10 mouse cellular contexts compared by ENCODE assay signal in the genomic region with DNA sequence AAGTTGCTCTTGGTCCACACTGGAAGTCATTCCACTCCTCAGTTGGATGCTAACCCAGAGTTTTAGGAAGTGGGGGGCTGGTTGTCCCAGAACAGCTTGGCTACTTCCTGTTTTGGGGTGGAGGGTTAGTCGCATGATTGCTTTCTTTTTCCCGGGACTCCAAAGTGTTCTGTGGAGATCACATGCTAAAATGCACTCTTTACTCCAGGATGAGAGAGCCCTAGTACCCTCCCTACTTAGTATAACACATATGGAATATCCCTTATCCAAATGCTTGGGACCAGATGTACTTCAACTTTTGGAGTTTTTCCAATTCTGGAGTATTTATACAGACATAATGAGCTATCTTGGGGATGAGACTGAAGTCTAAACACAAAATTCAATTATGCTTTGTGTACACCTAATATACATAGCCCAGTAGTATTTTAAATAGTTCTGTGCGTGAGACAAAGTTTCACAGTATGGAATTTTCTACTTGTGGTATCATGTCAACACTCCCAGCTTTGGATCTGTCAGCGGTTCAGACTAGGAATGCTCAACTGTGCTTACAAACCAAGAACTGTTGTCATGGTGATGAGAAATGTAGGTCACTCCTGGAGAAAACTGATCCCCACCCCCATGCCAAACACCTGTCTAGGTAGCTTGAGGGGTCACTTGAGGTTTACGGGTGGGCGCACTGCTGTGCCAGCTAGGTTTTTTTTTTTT.
DNase-seq lines count a peak whose midpoint lies in the region; ATAC-seq and TF ChIP-seq lines count a peak whose summit lies in the region.
"Had no signal": no experiment of that assay in that cellular context is flagged by ENCODE, and none has a peak within 500 bp of the region (broad histone marks: within the 10 kb centered on the region; RNA-seq: fewer than 3 reads in every experiment).

No protein-coding gene starts in this region.

- H3K27me3 ChIP-seq in lung, postnatal 0 days (replicated peaks; ENCODE audit: insufficient read depth, low read length) = no peaks in the 10 kb centered on the region
- no peaks in the 10 kb centered on the region for H3K27me3 ChIP-seq in heart, embryonic 16.5 days (ENCODE audit: control insufficient read depth, insufficient read depth, low read length)
- no peaks in the 10 kb centered on the region for H3K27me3 ChIP-seq in stomach, postnatal 0 days (ENCODE audit: control insufficient read depth, insufficient read depth, low read length)
- H3K27me3 ChIP-seq: heart, embryonic 15.5 days had no signal

- no peaks in the 10 kb centered on the region for H3K36me3 ChIP-seq in lung, postnatal 0 days (ENCODE audit: insufficient read depth, low read length)
- no peaks in the 10 kb centered on the region for H3K36me3 ChIP-seq in heart, embryonic 16.5 days (ENCODE audit: control insufficient read depth, insufficient read depth)
- no peaks in the 10 kb centered on the region for H3K36me3 ChIP-seq in stomach, postnatal 0 days (ENCODE audit: control insufficient read depth, insufficient read depth, low read length)
- H3K36me3 ChIP-seq: heart, embryonic 15.5 days; midbrain, embryonic 10.5 days had no signal

- peak overlapping the region; percentile 8; the same call in 1 of the 2 replicates for H3K4me2 ChIP-seq in lung, postnatal 0 days (replicated peaks; ENCODE audit: low read depth, low read length)
- no peak overlapping the region for H3K4me2 ChIP-seq in heart, embryonic 16.5 days (ENCODE audit: low read depth, low read length)
- H3K4me2 ChIP-seq in stomach, postnatal 0 days (replicated peaks; ENCODE audit: low read depth) = no peak overlapping the region
- H3K4me2 ChIP-seq: heart, embryonic 15.5 days had no signal

- WGBS in lung, postnatal 0 days = 35% methylated on average over 6 of the region's 6 CpGs
- WGBS in heart, embryonic 16.5 days = 47% methylated on average over 6 of the region's 6 CpGs
- 44% methylated on average over 6 of the region's 6 CpGs for WGBS in stomach, postnatal 0 days

- peak; percentile 38 for ATAC-seq in lung, postnatal 0 days
- ATAC-seq in heart, embryonic 16.5 days (replicated peaks; ENCODE audit: extremely low read depth, insufficient read depth, low FRiP score) = peak; percentile 30; the same call in 1 of the 2 replicates
- ATAC-seq in stomach, postnatal 0 days (ENCODE audit: low FRiP score, low TSS enrichment) = no peak
- no peak for ATAC-seq in granulocyte monocyte progenitor cell, adult 5-6 weeks (replicated peaks; ENCODE audit: poor library complexity, severe bottlenecking)

- H3K9me3 ChIP-seq in lung, postnatal 0 days (ENCODE audit: low read length) = no peaks in the 10 kb centered on the region
- no peaks in the 10 kb centered on the region for H3K9me3 ChIP-seq in heart, embryonic 16.5 days (replicated peaks; ENCODE audit: control insufficient read depth, low read length)
- H3K9me3 ChIP-seq in stomach, postnatal 0 days (ENCODE audit: control insufficient read depth, low read length) = no peaks in the 10 kb centered on the region
- H3K9me3 ChIP-seq: heart, embryonic 15.5 days; midbrain, embryonic 10.5 days had no signal

- H3K4me1 ChIP-seq in lung, postnatal 0 days (ENCODE audit: insufficient read depth, low read depth, low read length) = peaks cover 7% of the 10 kb centered on the region; the same call in 1 of the 2 replicates
- peaks cover 17% of the 10 kb centered on the region for H3K4me1 ChIP-seq in heart, embryonic 16.5 days (ENCODE audit: control insufficient read depth, insufficient read depth, low read length)
- H3K4me1 ChIP-seq in stomach, postnatal 0 days (replicated peaks; ENCODE audit: control insufficient read depth, insufficient read depth) = 0 out of 2 replicates have a peak, but pooled peaks cover 3% of the 10 kb centered on the region

- no peak for TF ChIP-seq CTCF in lung, postnatal 0 days (IDR thresholded peaks at IDR 0.05)
- TF ChIP-seq CTCF in stomach, postnatal 0 days (IDR thresholded peaks at IDR 0.05; ENCODE audit: low read depth) = no peak

- H3K27ac ChIP-seq in lung, postnatal 0 days (ENCODE audit: low read length) = peak overlapping the region; percentile 64; the same call in 1 of the 2 replicates
- no peak overlapping the region for H3K27ac ChIP-seq in heart, embryonic 16.5 days (ENCODE audit: low read length)
- peak overlapping the region; percentile 8; the same call in 1 of the 2 replicates for H3K27ac ChIP-seq in stomach, postnatal 0 days (replicated peaks)
- H3K27ac ChIP-seq: heart, embryonic 15.5 days; midbrain, embryonic 10.5 days had no signal

- DNase-seq in heart, adult 11 months = peak; percentile 97
- no peak for DNase-seq in heart, postnatal 4 days
- peak; percentile 81 for DNase-seq in lung, postnatal 0 days (ENCODE audit: low spot score)
- no peak for DNase-seq in lung, postnatal 4 days
- DNase-seq in stomach, postnatal 0 days (ENCODE audit: low spot score) = no peak
- no peak for DNase-seq in thymus, adult 18-20 months

- H3K4me3 ChIP-seq in lung, postnatal 0 days (ENCODE audit: low read depth, low read length) = no peak overlapping the region
- H3K4me3 ChIP-seq in heart, embryonic 16.5 days (ENCODE audit: low read length) = no peak overlapping the region
- H3K4me3 ChIP-seq in stomach, postnatal 0 days (ENCODE audit: low read depth, low read length) = no peak overlapping the region
- H3K4me3 ChIP-seq: heart, embryonic 15.5 days; midbrain, embryonic 10.5 days had no signal

- TF ChIP-seq EP300 in lung, postnatal 0 days (IDR thresholded peaks at IDR 0.05) = 0 out of 2 replicates have a peak, but pooled peaks have one; percentile 7
- no peak for TF ChIP-seq EP300 in stomach, postnatal 0 days (optimal IDR thresholded peaks at IDR 0.05)

- H3K9ac ChIP-seq in lung, postnatal 0 days (replicated peaks; ENCODE audit: low read depth) = no peak overlapping the region
- H3K9ac ChIP-seq in heart, embryonic 16.5 days (ENCODE audit: low read length) = no peak overlapping the region
- no peak overlapping the region for H3K9ac ChIP-seq in stomach, postnatal 0 days (ENCODE audit: low read length)
- H3K9ac ChIP-seq: heart, embryonic 15.5 days had no signal

Comparison
In these comparisons a context has a peak if more than half of its experiments do, and no peak if none do; other contexts are left out.
1. DNase-seq: peak in heart, adult 11 months (single experiment) and lung, postnatal 0 days (single experiment); none in heart, postnatal 4 days (single experiment), lung, postnatal 4 days (0 of 2), stomach, postnatal 0 days (single experiment) and thymus, adult 18-20 months (0 of 2).
2. ATAC-seq: peak in lung, postnatal 0 days (single experiment) and heart, embryonic 16.5 days (single experiment); none in stomach, postnatal 0 days (single experiment) and granulocyte monocyte progenitor cell, adult 5-6 weeks (single experiment).